Mouse (Mus musculus): ENCODE results near the gene Glis1. TPM values are rescaled to one million over a fixed set of nuclear protein-coding genes. Genes with fewer than 3 reads are reported as not detected.

Glis1 gene
- polyA plus RNA-seq, 1 experiment from 2014 or later = 0.97 TPM

GRCm38 (mm10) chr4:107652598-107653279, 218.3 kb downstream of the Glis1 start:
- DNase-seq (ENCODE audit: low spot score, missing footprints) = peak; percentile 97
- Histone ChIP-seq H3K36me3 (ENCODE audit: control insufficient read depth, insufficient read depth, low read length) (no peaks in the 10 kb centered on the region), H3K27me3 (ENCODE audit: control insufficient read depth, insufficient read depth, low read length) (no peaks in the 10 kb centered on the region), H3K4me1 (ENCODE audit: control insufficient read depth, insufficient read depth, low read length) (peaks cover 9% of the 10 kb centered on the region), H3K4me3 (ENCODE audit: low read depth, low read length) (no peak overlapping the region), H3K9me3 (ENCODE audit: control insufficient read depth, low read length) (no peaks in the 10 kb centered on the region), H3K9ac (ENCODE audit: low read length) (no peak overlapping the region), H3K4me2 (no peak overlapping the region), H3K27ac (ENCODE audit: low read depth, low read length) (no peak overlapping the region)
- peak; percentile 88 for ATAC-seq (ENCODE audit: low FRiP score)
- WGBS = 15% methylated on average over 7 of the region's 7 CpGs

GRCm38 (mm10) chr4:107653280-107653643, 218.9 kb downstream of the Glis1 start:
- H3K4me2 ChIP-seq = no peak overlapping the region
- no peaks in the 10 kb centered on the region for H3K9me3 ChIP-seq (ENCODE audit: control insufficient read depth, low read length)
- no peaks in the 10 kb centered on the region for H3K27me3 ChIP-seq (ENCODE audit: control insufficient read depth, insufficient read depth, low read length)
- no peak for DNase-seq (ENCODE audit: low spot score, missing footprints)
- 0 out of 2 replicates have a peak, but pooled peaks have one; percentile 20 for ATAC-seq (ENCODE audit: low FRiP score)
- H3K27ac ChIP-seq (ENCODE audit: low read depth, low read length) = no peak overlapping the region
- H3K36me3 ChIP-seq (ENCODE audit: control insufficient read depth, insufficient read depth, low read length) = no peaks in the 10 kb centered on the region
- WGBS = 60% methylated on average over 5 of the region's 5 CpGs
- no peak overlapping the region for H3K9ac ChIP-seq (ENCODE audit: low read length)
- no peak overlapping the region for H3K4me3 ChIP-seq (ENCODE audit: low read depth, low read length)
- H3K4me1 ChIP-seq (ENCODE audit: control insufficient read depth, insufficient read depth, low read length) = peaks cover 9% of the 10 kb centered on the region

- 89% methylated on average over 11 of the region's 11 CpGs for WGBS
- Histone ChIP-seq H3K27ac (ENCODE audit: low read depth, low read length) (no peak overlapping the region), H3K4me2 (no peak overlapping the region), H3K4me1 (ENCODE audit: control insufficient read depth, insufficient read depth, low read length) (peaks cover 5% of the 10 kb centered on the region; the same call in 1 of the 2 replicates), H3K9ac (ENCODE audit: low read length) (no peak overlapping the region), H3K9me3 (ENCODE audit: control insufficient read depth, low read length) (no peaks in the 10 kb centered on the region), H3K36me3 (ENCODE audit: control insufficient read depth, insufficient read depth, low read length) (no peaks in the 10 kb centered on the region), H3K4me3 (ENCODE audit: low read depth, low read length) (no peak overlapping the region), H3K27me3 (ENCODE audit: control insufficient read depth, insufficient read depth, low read length) (no peaks in the 10 kb centered on the region)
- DNase-seq (ENCODE audit: low spot score, missing footprints) (no peak), ATAC-seq (ENCODE audit: low FRiP score) (no peak)
Observed at GRCm38 (mm10) chr4:107660649-107661048, 226.3 kb downstream of the Glis1 start.

- H3K4me1 ChIP-seq (ENCODE audit: control insufficient read depth, insufficient read depth, low read length) = no peaks in the 10 kb centered on the region
- 93% methylated on average over 2 of the region's 2 CpGs for WGBS
Observed at GRCm38 (mm10) chr4:107668514-107668913, 234.1 kb downstream of the Glis1 start.

GRCm38 (mm10) chr4:107670731-107671130, 236.3 kb downstream of the Glis1 start:
- Histone ChIP-seq H3K9ac (ENCODE audit: low read length) (no peak overlapping the region), H3K4me2 (no peak overlapping the region), H3K4me1 (ENCODE audit: control insufficient read depth, insufficient read depth, low read length) (no peaks in the 10 kb centered on the region; the same call in 1 of the 2 replicates), H3K27ac (ENCODE audit: low read depth, low read length) (no peak overlapping the region), H3K4me3 (ENCODE audit: low read depth, low read length) (no peak overlapping the region), H3K27me3 (ENCODE audit: control insufficient read depth, insufficient read depth, low read length) (peaks cover 10% of the 10 kb centered on the region), H3K36me3 (ENCODE audit: control insufficient read depth, insufficient read depth, low read length) (no peaks in the 10 kb centered on the region), H3K9me3 (ENCODE audit: control insufficient read depth, low read length) (no peaks in the 10 kb centered on the region)
- WGBS = 75% methylated on average over 5 of the region's 5 CpGs
- ATAC-seq (ENCODE audit: low FRiP score) (no peak), DNase-seq (ENCODE audit: low spot score, missing footprints) (no peak)

More at GRCm38 (mm10) chr4:107668514-107668913, 234.1 kb downstream of the Glis1 start:
- ATAC-seq (ENCODE audit: low FRiP score) (no peak), DNase-seq (ENCODE audit: low spot score, missing footprints) (no peak)
- Histone ChIP-seq H3K4me3 (ENCODE audit: low read depth, low read length) (no peak overlapping the region), H3K27ac (ENCODE audit: low read depth, low read length) (no peak overlapping the region), H3K27me3 (ENCODE audit: control insufficient read depth, insufficient read depth, low read length) (peaks cover 10% of the 10 kb centered on the region), H3K9ac (ENCODE audit: low read length) (no peak overlapping the region), H3K36me3 (ENCODE audit: control insufficient read depth, insufficient read depth, low read length) (no peaks in the 10 kb centered on the region), H3K4me2 (no peak overlapping the region), H3K9me3 (ENCODE audit: control insufficient read depth, low read length) (no peaks in the 10 kb centered on the region)

GRCm38 (mm10) chr4:107673638-107674321, 239.4 kb downstream of the Glis1 start:
- DNase-seq (ENCODE audit: low spot score, missing footprints) (peak; percentile 99), ATAC-seq (ENCODE audit: low FRiP score) (peak; percentile 94)
- Histone ChIP-seq H3K4me3 (ENCODE audit: low read depth, low read length) (no peak overlapping the region), H3K9ac (ENCODE audit: low read length) (peak overlapping the region; percentile 4; the same call in 1 of the 2 replicates), H3K27ac (ENCODE audit: low read depth, low read length) (no peak overlapping the region), H3K4me1 (ENCODE audit: control insufficient read depth, insufficient read depth, low read length) (no peaks in the 10 kb centered on the region; the same call in 1 of the 2 replicates), H3K9me3 (ENCODE audit: control insufficient read depth, low read length) (no peaks in the 10 kb centered on the region), H3K4me2 (peak overlapping the region; percentile 19; the same call in 1 of the 2 replicates), H3K27me3 (ENCODE audit: control insufficient read depth, insufficient read depth, low read length) (peaks cover 26% of the 10 kb centered on the region), H3K36me3 (ENCODE audit: control insufficient read depth, insufficient read depth, low read length) (no peaks in the 10 kb centered on the region)
- WGBS = 12% methylated on average over 23 of the region's 23 CpGs

GRCm38 (mm10) chr4:107674322-107674644, 239.9 kb downstream of the Glis1 start:
- DNase-seq (ENCODE audit: low spot score, missing footprints) = no peak
- peak; percentile 57 for ATAC-seq (ENCODE audit: low FRiP score)
- Histone ChIP-seq H3K4me1 (ENCODE audit: control insufficient read depth, insufficient read depth, low read length) (no peaks in the 10 kb centered on the region; the same call in 1 of the 2 replicates), H3K9me3 (ENCODE audit: control insufficient read depth, low read length) (no peaks in the 10 kb centered on the region), H3K27ac (ENCODE audit: low read depth, low read length) (no peak overlapping the region), H3K27me3 (ENCODE audit: control insufficient read depth, insufficient read depth, low read length) (peaks cover 30% of the 10 kb centered on the region), H3K36me3 (ENCODE audit: control insufficient read depth, insufficient read depth, low read length) (no peaks in the 10 kb centered on the region), H3K4me2 (peak overlapping the region; percentile 18; the same call in 1 of the 2 replicates), H3K9ac (ENCODE audit: low read length) (no peak overlapping the region), H3K4me3 (ENCODE audit: low read depth, low read length) (no peak overlapping the region)
- WGBS = 29% methylated on average over 5 of the region's 5 CpGs

GRCm38 (mm10) chr4:107675645-107676044, 241.3 kb downstream of the Glis1 start:
- Histone ChIP-seq H3K4me1 (ENCODE audit: control insufficient read depth, insufficient read depth, low read length) (peaks cover 13% of the 10 kb centered on the region), H3K27ac (ENCODE audit: low read depth, low read length) (no peak overlapping the region), H3K9me3 (ENCODE audit: control insufficient read depth, low read length) (no peaks in the 10 kb centered on the region), H3K27me3 (ENCODE audit: control insufficient read depth, insufficient read depth, low read length) (peaks cover 38% of the 10 kb centered on the region), H3K4me3 (ENCODE audit: low read depth, low read length) (no peak overlapping the region), H3K9ac (ENCODE audit: low read length) (no peak overlapping the region), H3K4me2 (no peak overlapping the region), H3K36me3 (ENCODE audit: control insufficient read depth, insufficient read depth, low read length) (no peaks in the 10 kb centered on the region)
- ATAC-seq (ENCODE audit: low FRiP score) = no peak
- WGBS = 71% methylated on average over 10 of the region's 10 CpGs
- DNase-seq (ENCODE audit: low spot score, missing footprints) = no peak

Data from midbrain, embryonic 11.5 days (tissue).